Comparison of ENCODE assay signal across 9 mouse cellular contexts in the genomic region with DNA sequence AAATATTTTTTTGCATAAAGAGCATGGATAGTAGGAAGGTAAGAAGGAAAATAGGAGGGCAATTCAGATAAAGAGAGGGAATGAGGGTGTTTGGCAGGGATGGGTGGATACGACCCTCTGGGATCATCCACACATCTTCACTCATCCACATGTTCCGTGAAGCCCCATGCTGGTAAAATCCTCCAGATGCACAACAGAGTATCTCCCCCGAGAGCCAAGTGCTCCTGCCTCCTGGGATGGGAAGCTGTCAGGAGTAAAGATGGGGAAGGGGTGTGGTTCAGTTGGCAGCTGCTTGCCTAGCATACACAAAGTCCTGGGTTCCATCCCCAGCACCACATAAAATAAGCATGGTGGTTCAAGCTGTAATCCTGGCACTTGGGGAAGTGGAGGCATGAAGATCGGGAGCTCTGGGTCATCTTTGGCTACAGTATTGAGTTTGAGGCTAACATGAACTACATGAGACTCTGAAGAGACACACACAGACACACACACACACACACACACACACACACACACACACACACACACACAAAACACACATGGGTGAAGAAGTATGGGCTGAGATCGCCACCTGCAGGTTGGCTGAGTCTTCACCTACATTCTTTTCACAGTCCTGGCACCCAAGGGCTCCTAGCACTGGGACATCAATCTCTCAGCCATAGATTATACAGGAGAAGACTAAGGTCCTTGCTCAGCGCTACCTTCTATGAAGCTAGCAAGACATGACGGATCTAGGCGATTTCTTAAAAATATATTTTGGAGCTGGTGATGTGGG. TPM values are rescaled to one million over a fixed set of nuclear protein-coding genes. Genes with fewer than 3 reads are reported as not detected.
DNase-seq lines count a peak whose midpoint lies in the region; ATAC-seq and TF ChIP-seq lines count a peak whose summit lies in the region.
"Had no signal": no experiment of that assay in that cellular context is flagged by ENCODE, and none has a peak within 500 bp of the region (broad histone marks: within the 10 kb centered on the region; RNA-seq: fewer than 3 reads in every experiment).

No protein-coding gene starts in this region.

- no peaks in the 10 kb centered on the region for H3K36me3 ChIP-seq in forebrain, postnatal 0 days (ENCODE audit: insufficient read depth)
- H3K36me3 ChIP-seq in forebrain, embryonic 11.5 days (ENCODE audit: control insufficient read depth, insufficient read depth, low read length): no peaks in the 10 kb centered on the region
- H3K36me3 ChIP-seq in neural tube, embryonic 15.5 days: no peaks in the 10 kb centered on the region
- H3K36me3 ChIP-seq: heart, embryonic 15.5 days had no signal

- H3K4me1 ChIP-seq in forebrain, postnatal 0 days (ENCODE audit: insufficient read depth): no peaks in the 10 kb centered on the region
- no peaks in the 10 kb centered on the region for H3K4me1 ChIP-seq in forebrain, embryonic 11.5 days (replicated peaks; ENCODE audit: control insufficient read depth, insufficient read depth, low read length)
- no peaks in the 10 kb centered on the region for H3K4me1 ChIP-seq in neural tube, embryonic 15.5 days
- H3K4me1 ChIP-seq: heart, embryonic 15.5 days had no signal

- peak; percentile 24 for DNase-seq in forebrain, postnatal 0 days
- no peak for DNase-seq in forebrain, embryonic 11.5 days (ENCODE audit: low spot score)
- peak; percentile 14 for DNase-seq in right cerebral cortex, postnatal 4 days
- no peak for DNase-seq in right cerebral cortex, postnatal 10 days (ENCODE audit: low spot score in 2 of 2)
- DNase-seq in naive thymus-derived CD4-positive, alpha-beta T cell, adult 2 months (ENCODE audit: low read depth): peak; percentile 54
- no peak for DNase-seq in right cerebral cortex, adult 2 months (ENCODE audit: low spot score in 2 of 2)

- 62% methylated on average over 8 of the region's 8 CpGs for WGBS in forebrain, postnatal 0 days
- WGBS in forebrain, embryonic 11.5 days: 68% methylated on average over 8 of the region's 8 CpGs
- WGBS in neural tube, embryonic 15.5 days: 66% methylated on average over 8 of the region's 8 CpGs

- H3K9me3 ChIP-seq in forebrain, postnatal 0 days (ENCODE audit: low read length): no peaks in the 10 kb centered on the region
- no peaks in the 10 kb centered on the region for H3K9me3 ChIP-seq in forebrain, embryonic 11.5 days (ENCODE audit: control insufficient read depth, low read length)
- H3K9me3 ChIP-seq in neural tube, embryonic 15.5 days (replicated peaks): no peaks in the 10 kb centered on the region
- H3K9me3 ChIP-seq: heart, embryonic 15.5 days had no signal

- ATAC-seq in forebrain, postnatal 0 days: no peak
- ATAC-seq in forebrain, embryonic 11.5 days (replicated peaks; ENCODE audit: low FRiP score): no peak
- ATAC-seq in common myeloid progenitor, adult 5-6 weeks (replicated peaks; ENCODE audit: low read depth, poor library complexity, severe bottlenecking): peak; percentile 83
- no peak for ATAC-seq in neural tube, embryonic 15.5 days (ENCODE audit: low FRiP score)

- no peak overlapping the region for H3K4me2 ChIP-seq in forebrain, postnatal 0 days (ENCODE audit: low read depth)
- no peak overlapping the region for H3K4me2 ChIP-seq in forebrain, embryonic 11.5 days (ENCODE audit: low read depth, low read length, severe bottlenecking)
- no peak overlapping the region for H3K4me2 ChIP-seq in neural tube, embryonic 15.5 days
- H3K4me2 ChIP-seq: heart, embryonic 15.5 days had no signal

- H3K9ac ChIP-seq in forebrain, postnatal 0 days: no peak overlapping the region
- H3K9ac ChIP-seq in forebrain, embryonic 11.5 days (ENCODE audit: low read length): no peak overlapping the region
- H3K9ac ChIP-seq in neural tube, embryonic 15.5 days (replicated peaks): no peak overlapping the region
- H3K9ac ChIP-seq: heart, embryonic 15.5 days had no signal

- no peaks in the 10 kb centered on the region; the same call in 1 of the 2 replicates for H3K27me3 ChIP-seq in forebrain, postnatal 0 days (ENCODE audit: insufficient read depth, low read length)
- H3K27me3 ChIP-seq in forebrain, embryonic 11.5 days (ENCODE audit: control insufficient read depth, insufficient read depth, low read length): no peaks in the 10 kb centered on the region
- no peaks in the 10 kb centered on the region for H3K27me3 ChIP-seq in neural tube, embryonic 15.5 days (replicated peaks)

- no peak overlapping the region for H3K4me3 ChIP-seq in forebrain, postnatal 0 days (ENCODE audit: low read depth, low read length)
- no peak overlapping the region for H3K4me3 ChIP-seq in forebrain, embryonic 11.5 days (ENCODE audit: low read depth, low read length)
- H3K4me3 ChIP-seq in neural tube, embryonic 15.5 days (replicated peaks): no peak overlapping the region
- H3K4me3 ChIP-seq: heart, embryonic 15.5 days had no signal

- peak; percentile 67 for TF ChIP-seq CTCF in forebrain, postnatal 0 days (IDR thresholded peaks at IDR 0.05; ENCODE audit: low read depth)

- H3K27ac ChIP-seq in forebrain, postnatal 0 days (ENCODE audit: low read depth, low read length): no peak overlapping the region
- no peak overlapping the region for H3K27ac ChIP-seq in forebrain, embryonic 11.5 days (ENCODE audit: low read depth, low read length)
- no peak overlapping the region for H3K27ac ChIP-seq in neural tube, embryonic 15.5 days (replicated peaks)
- H3K27ac ChIP-seq: heart, embryonic 15.5 days had no signal

RNA-seq across cellular contexts. Expression of gene Snx8, which starts 7.3 kb away (rescaled TPM):
- total RNA-seq in forebrain, postnatal 0 days (2014; rRNA removed): 42.8 and 54.6 TPM in 2 replicates
- 21.1 and 31.1 TPM in 2 replicates for polyA plus RNA-seq in forebrain, postnatal 0 days (2015; fragmentation: Nextera tagmentation; extraction: Ambion mirVana)
- polyA plus RNA-seq in forebrain, embryonic 11.5 days (2014; fragmentation: Nextera tagmentation; extraction: Ambion mirVana): 10.6 and 12.3 TPM in 2 replicates
- 3.9 and 5.5 TPM in 2 replicates for total RNA-seq in common myeloid progenitor, adult 5-6 weeks (2017)
- 30.0 and 36.7 TPM in 2 replicates for polyA plus RNA-seq in neural tube, embryonic 15.5 days (2015; fragmentation: Nextera tagmentation; extraction: Ambion mirVana)

RNA-seq across cellular contexts. Expression of gene Eif3b, which starts 22.8 kb away (rescaled TPM):
- 32.3 and 41.4 TPM in 2 replicates for total RNA-seq in forebrain, postnatal 0 days (2014; rRNA removed)
- 64.0 and 73.0 TPM in 2 replicates for polyA plus RNA-seq in forebrain, postnatal 0 days (2015; fragmentation: Nextera tagmentation; extraction: Ambion mirVana)
- 177 and 215 TPM in 2 replicates for polyA plus RNA-seq in forebrain, embryonic 11.5 days (2014; fragmentation: Nextera tagmentation; extraction: Ambion mirVana)
- total RNA-seq in common myeloid progenitor, adult 5-6 weeks (2017): 212 and 281 TPM in 2 replicates
- 80.0 and 93.1 TPM in 2 replicates for polyA plus RNA-seq in neural tube, embryonic 15.5 days (2015; fragmentation: Nextera tagmentation; extraction: Ambion mirVana)

RNA-seq across cellular contexts. Expression of gene Gm4869, which starts 49.1 kb away (rescaled TPM):
- total RNA-seq in forebrain, postnatal 0 days (2014; rRNA removed): 0.10 TPM in 1 of 2 replicates, not detected in the other
- not detected in 2 replicates for polyA plus RNA-seq in forebrain, postnatal 0 days (2015; fragmentation: Nextera tagmentation; extraction: Ambion mirVana)
- polyA plus RNA-seq in forebrain, embryonic 11.5 days (2014; fragmentation: Nextera tagmentation; extraction: Ambion mirVana): 0.09 TPM in 1 of 2 replicates, not detected in the other
- total RNA-seq in common myeloid progenitor, adult 5-6 weeks (2017): not detected in 2 replicates
- polyA plus RNA-seq in neural tube, embryonic 15.5 days (2015; fragmentation: Nextera tagmentation; extraction: Ambion mirVana): not detected in 2 replicates
- polyA plus RNA-seq: heart, embryonic 15.5 days had no signal

Comparison
In these comparisons a context has a peak if more than half of its experiments do, and no peak if none do; other contexts are left out.
1. DNase-seq: peak in forebrain, postnatal 0 days (single experiment), right cerebral cortex, postnatal 4 days (single experiment) and naive thymus-derived CD4-positive, alpha-beta T cell, adult 2 months (single experiment); none in forebrain, embryonic 11.5 days (single experiment), right cerebral cortex, postnatal 10 days (0 of 2) and right cerebral cortex, adult 2 months (0 of 2).